Mouse (Mus musculus) layer of hippocampus, adult 9-11 months (tissue): ENCODE measurements around the gene Etv2.

Experiments used
- DNase-seq: peaks from one replicate; pipeline ENCODE4 v3.0.0; 2022

Etv2 gene

GRCm38 (mm10) chr7:30587842-30588667, 47.6 kb downstream of the Etv2 start:
- DNase-seq, result no peak

DNA sequence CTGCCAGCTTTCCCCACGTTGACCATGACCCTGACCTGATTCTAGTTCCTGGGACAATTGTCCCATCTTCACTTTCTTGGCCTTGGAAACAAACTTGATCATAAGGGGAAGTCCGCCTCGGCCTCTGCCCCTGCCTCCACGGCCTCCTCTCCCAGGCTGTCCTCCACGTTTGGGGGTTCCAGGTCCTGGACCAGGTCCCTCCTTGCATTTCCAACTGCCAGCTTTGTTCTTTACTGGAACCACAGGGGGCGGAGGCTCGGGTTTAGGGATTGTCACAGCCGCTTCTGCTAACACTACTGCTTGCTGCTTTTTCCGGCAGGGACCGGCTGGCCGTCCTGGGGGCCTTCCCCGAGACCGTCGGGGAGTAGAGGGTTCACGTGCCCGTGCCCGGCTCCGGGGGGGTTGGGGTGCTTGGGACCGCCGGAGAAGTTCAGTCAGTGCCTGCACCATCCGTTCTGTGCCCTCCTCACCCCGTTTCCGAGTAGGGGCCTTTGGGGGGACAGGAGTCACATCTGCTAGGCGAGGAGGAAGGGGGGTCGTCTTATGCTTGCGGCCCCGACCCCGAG, 49.1 kb downstream of the Etv2 start:
- DNase-seq, result no peak

DNA sequence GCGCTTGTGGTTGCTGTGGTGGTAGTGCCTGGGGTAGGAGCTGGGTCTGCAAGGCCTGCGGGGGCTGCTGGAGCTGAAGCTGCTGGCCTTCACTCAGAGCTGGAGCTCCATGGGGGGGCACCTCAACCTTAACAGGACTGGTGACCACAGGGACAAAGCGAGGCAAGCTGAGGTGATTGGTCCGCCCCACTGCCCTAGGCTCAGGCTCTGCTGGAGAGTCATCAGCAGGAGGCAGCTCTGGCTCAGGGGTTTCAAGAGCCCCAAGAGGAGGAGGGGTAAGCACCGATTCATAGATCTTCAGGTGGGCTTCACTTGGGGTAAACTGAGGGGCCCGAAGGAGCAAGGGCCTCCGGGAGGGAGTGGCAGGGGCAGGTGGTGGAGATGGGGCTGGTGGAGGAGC, 50.5 kb downstream of the Etv2 start:
- no peak for DNase-seq

- no peak for DNase-seq
Observed at GRCm38 (mm10) chr7:30584339-30584738, 51.3 kb downstream of the Etv2 start.
